Mouse (Mus musculus) intestine, embryonic 16.5 days (tissue): Measurements from ENCODE around the gene Zrsr2. TPM values are rescaled to one million over a fixed set of nuclear protein-coding genes. Genes with fewer than 3 reads are reported as not detected.

Source experiments
- ATAC-seq: fragments of 200-750 bp; cut with Nextera tagmentation; 2 replicates; pipeline ENCODE4 v1.8.0; 2017; ENCODE audit warnings: moderate TSS enrichment, moderate library complexity
- H3K27ac ChIP-seq: fragments of 300-500 bp; sonication (generic); 2 replicates; pipeline ENCODE4 v1.5.1; 2014; ENCODE audit warnings: mild to moderate bottlenecking, low read length
- H3K27me3 ChIP-seq: fragments of 300-500 bp; sonication (generic); replicated peaks from 2 replicates; pipeline ENCODE4 v1.6.1; 2014; ENCODE audit warnings: low read length, control low read depth, mixed read lengths; ENCODE audit not compliant: control insufficient read depth, insufficient read depth
- H3K36me3 ChIP-seq: fragments of 300-500 bp; sonication (generic); 2 replicates; pipeline ENCODE4 v1.6.1; 2014; ENCODE audit warnings: low read length, control low read depth; ENCODE audit not compliant: control insufficient read depth, insufficient read depth
- H3K4me1 ChIP-seq: fragments of 300-500 bp; sonication (generic); 2 replicates; pipeline ENCODE4 v1.6.1; 2014; ENCODE audit warnings: low read length, control low read depth, mixed read lengths; ENCODE audit not compliant: control insufficient read depth, insufficient read depth
- H3K4me2 ChIP-seq: fragments of 300-500 bp; sonication (generic); 2 replicates; pipeline ENCODE4 v1.6.1; 2014; ENCODE audit warnings: low read depth, low read length, control low read depth
- H3K4me3 ChIP-seq: fragments of 300-500 bp; sonication (generic); 2 replicates; pipeline ENCODE4 v1.5.1; 2014; ENCODE audit warnings: mild to moderate bottlenecking, low read length
- H3K9ac ChIP-seq: fragments of 300-500 bp; sonication (generic); 2 replicates; pipeline ENCODE4 v1.6.1; 2014; ENCODE audit warnings: low read depth, low read length
- H3K9me3 ChIP-seq: fragments of 300-500 bp; sonication (generic); 2 replicates; pipeline ENCODE4 v1.6.1; 2016; ENCODE audit warnings: low read length, control low read depth; ENCODE audit not compliant: control insufficient read depth
- WGBS: fragments of 180-500 bp; shearing (Covaris S2); extraction: QIAGEN DNeasy Blood & Tissue Kit; methylation state at CpG from one replicate; pipeline ENCODE4 v1.1.7; 2014; 5-methylcytosine and 5-hydroxymethylcytosine counted together
- polyA plus RNA-seq: library from polyadenylated mRNA; unstranded; fragments of >200 nt; fragmentation: Nextera tagmentation; extraction: Ambion mirVana; gene quantifications from 2 replicates; pipeline ENCODE4 v1.2.1, GENCODE M21; 2015

Gene Zrsr2
- polyA plus RNA-seq = 41.6 and 48.2 TPM in 2 replicates

- Histone ChIP-seq H3K36me3 (no peaks in the 10 kb centered on the region), H3K4me1 (no peaks in the 10 kb centered on the region), H3K9me3 (no peaks in the 10 kb centered on the region), H3K9ac (peak within 1 kb of the TSS; percentile 86), H3K4me3 (peak within 1 kb of the TSS; percentile 66), H3K27me3 (no peaks in the 10 kb centered on the region), H3K27ac (peak within 1 kb of the TSS; percentile 99), H3K4me2 (peak within 1 kb of the TSS; percentile 59)
- peak; percentile 95 for ATAC-seq
- 22% methylated on average over 29 of the region's 29 CpGs for WGBS
Observed at GRCm38 (mm10) chrX:163958467-163958875, at the start of gene Zrsr2. Gene Zrsr2, minus strand, starts transcription at chrX:163958661.

- Histone ChIP-seq H3K9me3 (no peaks in the 10 kb centered on the region), H3K36me3 (no peaks in the 10 kb centered on the region), H3K27ac (no peak overlapping the region), H3K4me1 (no peaks in the 10 kb centered on the region), H3K4me2 (no peak overlapping the region), H3K9ac (no peak overlapping the region), H3K27me3 (no peaks in the 10 kb centered on the region; the same call in 1 of the 2 replicates), H3K4me3 (no peak overlapping the region)
- 19% methylated on average over 2 of the region's 2 CpGs for WGBS
- peak; percentile 53; the same call in 1 of the 2 replicates for ATAC-seq
Observed at GRCm38 (mm10) chrX:164004809-164005208, 46.3 kb upstream of the Zrsr2 start.

- H3K4me2 ChIP-seq = no peak overlapping the region
- no peak overlapping the region for H3K27ac ChIP-seq
- H3K4me3 ChIP-seq = no peak overlapping the region
- H3K4me1 ChIP-seq = no peaks in the 10 kb centered on the region
- H3K9me3 ChIP-seq = no peaks in the 10 kb centered on the region
- no peaks in the 10 kb centered on the region for H3K36me3 ChIP-seq
- no peak for ATAC-seq
- WGBS = 91% methylated on average over 1 of the region's 1 CpGs
- no peaks in the 10 kb centered on the region; the same call in 1 of the 2 replicates for H3K27me3 ChIP-seq
- H3K9ac ChIP-seq = no peak overlapping the region
Observed at GRCm38 (mm10) chrX:163999848-164000247, 41.4 kb upstream of the Zrsr2 start.

- Histone ChIP-seq H3K9me3 (no peaks in the 10 kb centered on the region), H3K27ac (no peak overlapping the region), H3K27me3 (no peaks in the 10 kb centered on the region; the same call in 1 of the 2 replicates), H3K9ac (no peak overlapping the region), H3K4me3 (no peak overlapping the region), H3K4me1 (no peaks in the 10 kb centered on the region), H3K36me3 (no peaks in the 10 kb centered on the region), H3K4me2 (no peak overlapping the region)
- ATAC-seq = no peak
- WGBS = 85% methylated on average over 3 of the region's 3 CpGs
Observed at GRCm38 (mm10) chrX:163996754-163997153, 38.3 kb upstream of the Zrsr2 start.

GRCm38 (mm10) chrX:163987718-163988374 is 29.4 kb upstream of the Zrsr2 start:
- Histone ChIP-seq H3K36me3 (no peaks in the 10 kb centered on the region), H3K4me2 (no peak overlapping the region), H3K4me1 (no peaks in the 10 kb centered on the region), H3K4me3 (no peak overlapping the region), H3K27ac (no peak overlapping the region), H3K27me3 (no peaks in the 10 kb centered on the region), H3K9ac (no peak overlapping the region), H3K9me3 (no peaks in the 10 kb centered on the region)
- WGBS = 70% methylated on average over 3 of the region's 3 CpGs
- ATAC-seq = no peak

GRCm38 (mm10) chrX:163982129-163982528 is 23.7 kb upstream of the Zrsr2 start:
- no peak for ATAC-seq
- Histone ChIP-seq H3K27me3 (no peaks in the 10 kb centered on the region), H3K36me3 (no peaks in the 10 kb centered on the region), H3K4me2 (no peak overlapping the region), H3K9me3 (no peaks in the 10 kb centered on the region), H3K27ac (no peak overlapping the region), H3K9ac (no peak overlapping the region), H3K4me3 (no peak overlapping the region), H3K4me1 (no peaks in the 10 kb centered on the region)
- 72% methylated on average over 6 of the region's 6 CpGs for WGBS

- 46% methylated on average over 4 of the region's 4 CpGs for WGBS
Observed at GRCm38 (mm10) chrX:163981500-163981899, 23.0 kb upstream of the Zrsr2 start.

GRCm38 (mm10) chrX:163981092-163981491 is 22.6 kb upstream of the Zrsr2 start:
- WGBS = 95% methylated on average over 1 of the region's 1 CpGs
- Histone ChIP-seq H3K9ac (no peak overlapping the region), H3K27ac (no peak overlapping the region), H3K4me1 (no peaks in the 10 kb centered on the region), H3K36me3 (no peaks in the 10 kb centered on the region), H3K4me2 (no peak overlapping the region), H3K4me3 (no peak overlapping the region), H3K9me3 (no peaks in the 10 kb centered on the region), H3K27me3 (no peaks in the 10 kb centered on the region)
- ATAC-seq = no peak

More at GRCm38 (mm10) chrX:163981500-163981899, 23.0 kb upstream of the Zrsr2 start:
- no peak overlapping the region for H3K4me2 ChIP-seq
- no peaks in the 10 kb centered on the region for H3K36me3 ChIP-seq
- H3K9ac ChIP-seq = no peak overlapping the region
- no peaks in the 10 kb centered on the region for H3K9me3 ChIP-seq
- H3K27ac ChIP-seq = no peak overlapping the region
- H3K4me3 ChIP-seq = no peak overlapping the region
- H3K27me3 ChIP-seq = no peaks in the 10 kb centered on the region
- ATAC-seq = no peak
- H3K4me1 ChIP-seq = no peaks in the 10 kb centered on the region

- Histone ChIP-seq H3K36me3 (no peaks in the 10 kb centered on the region), H3K4me2 (peak overlapping the region; percentile 59), H3K9me3 (no peaks in the 10 kb centered on the region), H3K9ac (peak overlapping the region; percentile 86), H3K4me1 (no peaks in the 10 kb centered on the region), H3K27ac (peak overlapping the region; percentile 99), H3K4me3 (peak overlapping the region; percentile 66), H3K27me3 (no peaks in the 10 kb centered on the region)
- 10% methylated on average over 48 of the region's 67 CpGs for WGBS
- peak; percentile 97 for ATAC-seq
Observed at GRCm38 (mm10) chrX:163957803-163958466, 526 bp downstream of the Zrsr2 start.
